Mouse (Mus musculus): ENCODE results near the gene Gm4559.
"Not testable (repeated sequence)": the region's sequence is repeated elsewhere in the genome, so short reads cannot be mapped to it uniquely, and the experiment has no call there.

DNA sequence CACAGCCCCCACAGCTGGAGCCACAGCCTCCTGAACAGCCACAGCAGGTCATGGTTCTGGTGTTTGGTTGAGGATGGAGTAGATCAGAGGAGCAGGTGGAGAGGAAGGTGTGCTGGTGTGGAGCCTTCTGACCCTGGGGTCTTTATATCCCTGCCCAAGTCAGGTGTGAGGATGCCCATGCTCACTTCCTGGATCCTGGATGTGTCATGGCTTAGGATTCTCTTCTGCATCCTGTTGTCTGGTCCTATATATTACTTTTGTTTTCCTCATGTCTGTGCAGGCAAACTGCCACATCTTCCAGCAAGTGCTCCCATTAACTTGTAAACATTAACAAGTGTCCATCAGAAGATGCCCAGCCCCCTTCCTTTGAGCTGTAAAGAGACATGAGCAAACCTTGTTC lies 22.9 kb upstream of the Gm4559 start, which contains the start of gene Krtap5-1:
- TF ChIP-seq CTCF (IDR thresholded peaks at IDR 0.05; ENCODE audit: control insufficient read depth, insufficient read depth, insufficient replicate concordance, low read depth, low read length); POLR2A (IDR thresholded peaks at IDR 0.05; ENCODE audit: control insufficient read depth, low read depth, low read length): not testable (repeated sequence)
